Mouse (Mus musculus): ENCODE measurements around the gene Gmppa. TPM values are rescaled to one million over a fixed set of nuclear protein-coding genes. Genes with fewer than 3 reads are reported as not detected.

Gmppa gene
- total and polyA plus RNA-seq, 2 experiments from 2014 or later = 64.9 to 68.3 TPM

DNA sequence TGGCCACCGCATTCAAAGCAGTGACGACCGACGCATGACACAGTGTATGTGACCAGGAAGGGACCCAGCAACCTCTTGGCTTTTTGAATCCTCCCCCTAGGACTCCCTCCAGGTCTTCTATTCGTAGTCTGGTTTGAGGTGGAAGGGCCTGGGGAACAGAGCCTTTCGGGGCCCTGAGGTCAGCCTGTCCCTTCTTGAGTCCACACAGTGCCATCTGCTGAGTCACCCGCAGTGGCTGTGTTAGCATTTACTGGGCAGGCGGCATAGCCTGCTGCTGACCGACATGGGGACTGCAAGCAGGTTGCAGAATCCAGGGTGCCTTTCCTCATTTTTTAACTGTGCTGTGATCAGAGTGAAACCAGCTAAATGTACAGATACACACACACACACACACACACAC lies 28.7 kb upstream of the Gmppa start:
- H3K27ac ChIP-seq (ENCODE audit: low read depth, low read length) = no peak overlapping the region
- ATAC-seq (no peak), DNase-seq (no peak)
- no peaks in the 10 kb centered on the region for H3K9me3 ChIP-seq (ENCODE audit: low read length)
- peaks cover 45% of the 10 kb centered on the region for H3K36me3 ChIP-seq (ENCODE audit: insufficient read depth)
- H3K4me3 ChIP-seq (ENCODE audit: low read depth, low read length) = no peak overlapping the region
- no peaks in the 10 kb centered on the region for H3K4me1 ChIP-seq (ENCODE audit: insufficient read depth)
- WGBS = 91% methylated on average over 9 of the region's 9 CpGs
- H3K9ac ChIP-seq = no peak overlapping the region
- no peaks in the 10 kb centered on the region for H3K27me3 ChIP-seq (ENCODE audit: insufficient read depth, low read length)
- H3K4me2 ChIP-seq (ENCODE audit: low read depth) = no peak overlapping the region
- no peak for TF ChIP-seq CTCF (IDR thresholded peaks at IDR 0.05; ENCODE audit: low read depth)

DNA sequence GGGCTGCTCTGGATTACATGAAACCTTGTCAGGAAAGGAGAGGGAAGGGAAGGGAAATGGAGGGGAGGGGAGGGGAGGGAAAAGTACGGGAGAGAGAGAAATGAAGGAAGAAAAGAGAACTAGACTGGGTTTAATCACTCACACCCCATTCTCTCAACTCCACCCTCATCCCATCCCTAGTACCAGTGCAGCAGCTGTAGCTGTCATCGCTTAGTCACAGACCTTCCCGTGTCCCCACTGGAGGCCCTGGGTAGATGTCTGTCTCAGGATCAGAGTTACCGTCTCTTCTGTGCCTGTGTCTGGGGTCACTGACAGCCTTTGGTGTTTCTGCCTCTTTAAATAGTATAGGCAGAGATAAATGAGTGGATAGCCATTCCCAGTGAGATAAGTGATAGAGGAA lies 27.5 kb upstream of the Gmppa start:
- DNase-seq (no peak), ATAC-seq (no peak)
- WGBS = 71% methylated on average over 4 of the region's 4 CpGs
- Histone ChIP-seq H3K4me2 (ENCODE audit: low read depth) (no peak overlapping the region), H3K36me3 (ENCODE audit: insufficient read depth) (peaks cover 34% of the 10 kb centered on the region), H3K9me3 (ENCODE audit: low read length) (no peaks in the 10 kb centered on the region), H3K27ac (ENCODE audit: low read depth, low read length) (no peak overlapping the region), H3K4me1 (ENCODE audit: insufficient read depth) (no peaks in the 10 kb centered on the region), H3K9ac (no peak overlapping the region), H3K4me3 (ENCODE audit: low read depth, low read length) (no peak overlapping the region), H3K27me3 (ENCODE audit: insufficient read depth, low read length) (no peaks in the 10 kb centered on the region)
- TF ChIP-seq CTCF (IDR thresholded peaks at IDR 0.05; ENCODE audit: low read depth) = no peak

DNA sequence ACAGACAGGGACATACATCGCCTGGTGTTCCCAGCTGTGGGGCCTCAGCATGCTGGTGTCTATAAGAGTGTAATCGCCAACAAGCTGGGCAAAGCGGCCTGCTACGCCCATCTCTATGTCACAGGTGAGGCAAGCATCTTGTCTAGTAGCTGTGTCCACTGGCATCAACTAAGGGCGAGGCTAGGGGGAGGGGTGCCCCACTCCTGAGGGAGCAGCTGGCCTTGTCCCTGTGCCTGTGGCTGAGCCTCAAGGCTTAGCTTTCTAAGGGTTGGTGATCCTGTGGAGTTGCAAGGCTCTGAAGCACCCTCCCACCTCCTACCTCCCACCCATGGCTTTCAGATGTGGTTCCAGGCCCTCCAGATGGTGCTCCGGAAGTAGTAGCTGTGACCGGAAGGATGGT lies 25.8 kb upstream of the Gmppa start:
- H3K36me3 ChIP-seq (ENCODE audit: insufficient read depth) = peaks cover 19% of the 10 kb centered on the region
- no peak overlapping the region for H3K27ac ChIP-seq (ENCODE audit: low read depth, low read length)
- H3K4me1 ChIP-seq (ENCODE audit: insufficient read depth) = no peaks in the 10 kb centered on the region
- H3K9ac ChIP-seq = no peak overlapping the region
- WGBS = 92% methylated on average over 7 of the region's 7 CpGs
- no peaks in the 10 kb centered on the region for H3K9me3 ChIP-seq (ENCODE audit: low read length)
- ATAC-seq (no peak), DNase-seq (no peak)
- H3K4me3 ChIP-seq (ENCODE audit: low read depth, low read length) = no peak overlapping the region
- no peaks in the 10 kb centered on the region for H3K27me3 ChIP-seq (ENCODE audit: insufficient read depth, low read length)
- TF ChIP-seq CTCF (IDR thresholded peaks at IDR 0.05; ENCODE audit: low read depth) = no peak
- H3K4me2 ChIP-seq (ENCODE audit: low read depth) = no peak overlapping the region

DNA sequence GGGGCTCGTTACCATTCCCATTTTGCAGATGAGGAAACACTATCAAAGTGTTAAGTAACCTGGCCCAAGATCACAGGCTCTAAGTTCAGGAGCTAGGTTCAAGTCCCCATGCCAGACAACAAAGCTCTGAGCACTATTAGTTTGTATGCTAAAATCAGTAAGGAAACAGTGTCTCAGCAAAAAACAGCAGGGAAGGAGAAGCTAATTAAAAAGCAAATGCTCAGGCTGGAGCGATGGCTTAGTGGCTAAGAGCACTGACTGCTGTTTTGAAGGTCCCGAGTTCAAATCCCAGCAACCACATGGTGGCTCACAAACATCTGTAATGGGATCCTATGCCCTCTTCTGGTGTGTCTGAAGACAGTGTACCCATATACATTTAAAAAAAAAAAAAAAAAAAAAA lies 23.5 kb upstream of the Gmppa start:
- WGBS = 89% methylated on average over 3 of the region's 3 CpGs

DNA sequence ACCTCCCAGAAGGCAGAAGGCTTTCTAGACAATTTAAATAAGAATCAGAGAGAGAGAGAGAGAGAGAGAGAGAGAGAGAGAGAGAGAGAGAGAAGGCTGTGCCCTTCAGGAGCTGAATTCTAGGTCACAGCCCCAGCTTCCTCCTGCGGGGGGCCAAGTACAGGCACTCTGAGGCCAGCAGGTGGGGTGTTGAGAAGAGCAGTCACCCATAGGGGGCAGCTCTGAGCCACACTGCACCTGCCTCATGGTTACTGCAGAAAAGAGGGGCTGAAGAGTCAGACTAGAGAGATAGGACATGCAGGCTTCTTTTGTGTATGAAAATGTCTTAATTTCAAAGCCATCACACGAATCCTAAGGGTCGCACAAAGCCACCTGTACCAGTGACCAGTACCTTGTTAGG lies 22.0 kb upstream of the Gmppa start:
- Histone ChIP-seq H3K36me3 (ENCODE audit: insufficient read depth) (peaks cover 20% of the 10 kb centered on the region), H3K4me2 (ENCODE audit: low read depth) (no peak overlapping the region), H3K27ac (ENCODE audit: low read depth, low read length) (no peak overlapping the region), H3K4me3 (ENCODE audit: low read depth, low read length) (no peak overlapping the region), H3K27me3 (ENCODE audit: insufficient read depth, low read length) (no peaks in the 10 kb centered on the region), H3K4me1 (ENCODE audit: insufficient read depth) (no peaks in the 10 kb centered on the region), H3K9me3 (ENCODE audit: low read length) (no peaks in the 10 kb centered on the region), H3K9ac (no peak overlapping the region)
- ATAC-seq = no peak
- DNase-seq = no peak
- WGBS = 61% methylated on average over 3 of the region's 3 CpGs
- TF ChIP-seq CTCF (IDR thresholded peaks at IDR 0.05; ENCODE audit: low read depth) = peak; percentile 53

More for the DNA sequence above, 23.5 kb upstream of the Gmppa start:
- Histone ChIP-seq H3K27me3 (ENCODE audit: insufficient read depth, low read length) (no peaks in the 10 kb centered on the region), H3K9ac (no peak overlapping the region), H3K4me1 (ENCODE audit: insufficient read depth) (no peaks in the 10 kb centered on the region), H3K36me3 (ENCODE audit: insufficient read depth) (peaks cover 10% of the 10 kb centered on the region), H3K4me2 (ENCODE audit: low read depth) (no peak overlapping the region), H3K9me3 (ENCODE audit: low read length) (no peaks in the 10 kb centered on the region), H3K27ac (ENCODE audit: low read depth, low read length) (no peak overlapping the region), H3K4me3 (ENCODE audit: low read depth, low read length) (no peak overlapping the region)
- ATAC-seq (no peak), DNase-seq (no peak)
- no peak for TF ChIP-seq CTCF (IDR thresholded peaks at IDR 0.05; ENCODE audit: low read depth)

DNA sequence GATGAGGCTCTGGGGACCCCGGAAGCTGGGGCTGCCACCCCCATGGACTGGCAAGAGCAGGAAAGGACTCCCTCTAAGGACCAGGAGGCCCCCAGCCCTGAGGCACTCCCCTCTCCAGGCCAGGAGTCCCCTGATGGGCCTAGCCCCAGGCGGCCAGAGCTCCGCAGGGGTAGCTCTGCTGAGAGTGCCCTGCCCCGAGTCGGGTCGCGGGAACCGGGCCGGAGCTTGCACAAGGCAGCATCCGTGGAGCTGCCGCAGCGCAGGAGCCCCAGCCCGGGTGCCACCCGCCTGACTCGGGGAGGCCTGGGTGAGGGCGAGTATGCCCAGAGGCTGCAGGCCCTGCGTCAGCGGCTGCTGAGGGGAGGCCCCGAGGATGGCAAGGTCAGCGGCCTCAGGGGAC lies 13.9 kb upstream of the Gmppa start:
- peaks cover 39% of the 10 kb centered on the region for H3K27me3 ChIP-seq (ENCODE audit: insufficient read depth, low read length)
- ATAC-seq = no peak
- 9% methylated on average over 19 of the region's 20 CpGs for WGBS
- no peaks in the 10 kb centered on the region for H3K9me3 ChIP-seq (ENCODE audit: low read length)
- no peak overlapping the region for H3K4me2 ChIP-seq (ENCODE audit: low read depth)
- H3K27ac ChIP-seq (ENCODE audit: low read depth, low read length) = no peak overlapping the region
- no peak overlapping the region for H3K4me3 ChIP-seq (ENCODE audit: low read depth, low read length)
- no peaks in the 10 kb centered on the region for H3K4me1 ChIP-seq (ENCODE audit: insufficient read depth)
- peaks cover 10% of the 10 kb centered on the region for H3K36me3 ChIP-seq (ENCODE audit: insufficient read depth)
- H3K9ac ChIP-seq = no peak overlapping the region
- no peak for TF ChIP-seq CTCF (IDR thresholded peaks at IDR 0.05; ENCODE audit: low read depth)
- DNase-seq = no peak

DNA sequence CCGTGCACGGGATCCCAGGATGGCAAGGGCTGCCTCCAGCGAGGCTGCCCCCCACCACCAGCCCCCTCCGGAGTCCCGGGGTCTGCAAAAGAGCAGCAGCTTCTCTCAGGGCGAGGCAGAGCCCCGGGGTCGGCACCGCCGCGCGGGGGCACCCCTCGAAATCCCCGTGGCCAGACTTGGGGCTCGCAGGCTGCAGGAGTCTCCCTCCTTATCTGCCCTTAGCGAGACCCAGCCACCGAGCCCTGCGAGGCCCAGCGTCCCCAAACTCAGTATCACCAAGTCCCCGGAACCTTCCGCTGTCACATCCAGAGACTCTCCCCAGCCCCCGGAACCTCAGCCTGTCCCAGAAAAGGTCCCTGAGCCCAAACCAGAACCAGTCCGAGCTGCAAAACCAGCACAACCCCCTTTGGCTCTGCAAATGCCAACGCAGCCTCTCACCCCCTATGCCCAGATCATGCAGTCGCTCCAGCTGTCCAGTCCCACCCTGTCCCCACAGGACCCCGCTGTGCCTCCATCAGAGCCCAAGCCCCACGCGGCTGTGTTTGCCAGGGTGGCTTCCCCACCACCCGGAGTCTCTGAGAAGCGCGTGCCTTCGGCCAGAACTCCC lies 13.4 kb upstream of the Gmppa start:
- 5% methylated on average over 32 of the region's 32 CpGs for WGBS
- Histone ChIP-seq H3K9ac (peak overlapping the region; percentile 35), H3K36me3 (ENCODE audit: insufficient read depth) (peaks cover 10% of the 10 kb centered on the region), H3K27me3 (ENCODE audit: insufficient read depth, low read length) (peaks cover 39% of the 10 kb centered on the region), H3K27ac (ENCODE audit: low read depth, low read length) (no peak overlapping the region), H3K4me2 (ENCODE audit: low read depth) (peak overlapping the region; percentile 49), H3K4me3 (ENCODE audit: low read depth, low read length) (peak overlapping the region; percentile 23), H3K9me3 (ENCODE audit: low read length) (no peaks in the 10 kb centered on the region), H3K4me1 (ENCODE audit: insufficient read depth) (no peaks in the 10 kb centered on the region)
- TF ChIP-seq CTCF (IDR thresholded peaks at IDR 0.05; ENCODE audit: low read depth) = no peak
- ATAC-seq (0 out of 2 replicates have a peak, but pooled peaks have one; percentile 16), DNase-seq (no peak)
